Comparison of ENCODE assay signal across 14 mouse cellular contexts in genomic region chr19:53029045-53029444, GRCm38 (mm10). TPM values are rescaled to one million over a fixed set of nuclear protein-coding genes. Genes with fewer than 3 reads are reported as not detected.
DNase-seq lines count a peak whose midpoint lies in the region; ATAC-seq and TF ChIP-seq lines count a peak whose summit lies in the region.
"Had no signal": no experiment of that assay in that cellular context is flagged by ENCODE, and none has a peak within 500 bp of the region (broad histone marks: within the 10 kb centered on the region; RNA-seq: fewer than 3 reads in every experiment).

No protein-coding gene starts in this region.

- H3K27me3 ChIP-seq in intestine, postnatal 0 days (replicated peaks; ENCODE audit: control insufficient read depth, insufficient read depth, low read length): no peaks in the 10 kb centered on the region
- no peaks in the 10 kb centered on the region for H3K27me3 ChIP-seq in intestine, embryonic 15.5 days (replicated peaks)
- no peaks in the 10 kb centered on the region for H3K27me3 ChIP-seq in liver, adult 2 months (ENCODE audit: control insufficient read depth, insufficient read depth, low read length)
- no peaks in the 10 kb centered on the region for H3K27me3 ChIP-seq in liver, embryonic 12.5 days (replicated peaks)
- H3K27me3 ChIP-seq in CH12.LX (replicated peaks): no peaks in the 10 kb centered on the region
- H3K27me3 ChIP-seq in MEL (ENCODE audit: control insufficient read depth in 1 of 2, insufficient read depth in 2 of 2, low read length in 2 of 2): no peaks in the 10 kb centered on the region
- H3K27me3 ChIP-seq: forebrain, embryonic 15.5 days; hindbrain, embryonic 13.5 days; neural tube, embryonic 15.5 days had no signal

- peak overlapping the region; percentile 60 for H3K27ac ChIP-seq in intestine, postnatal 0 days (ENCODE audit: low read depth, low read length)
- no peak overlapping the region for H3K27ac ChIP-seq in intestine, embryonic 15.5 days
- no peak overlapping the region for H3K27ac ChIP-seq in liver, adult 2 months (replicated peaks; ENCODE audit: insufficient read depth, low read depth, low read length)
- no peak overlapping the region for H3K27ac ChIP-seq in liver, embryonic 12.5 days
- H3K27ac ChIP-seq in CH12.LX (ENCODE audit: insufficient read depth, low read depth): no peak overlapping the region
- H3K27ac ChIP-seq in MEL (ENCODE audit: control insufficient read depth, low read depth, low read length): no peak overlapping the region
- H3K27ac ChIP-seq: forebrain, embryonic 15.5 days; hindbrain, embryonic 13.5 days; neural tube, embryonic 15.5 days had no signal

- H3K36me3 ChIP-seq in intestine, postnatal 0 days (ENCODE audit: control insufficient read depth, insufficient read depth): peaks cover 38% of the 10 kb centered on the region
- H3K36me3 ChIP-seq in intestine, embryonic 15.5 days: peaks cover 20% of the 10 kb centered on the region
- H3K36me3 ChIP-seq in liver, adult 2 months (ENCODE audit: control insufficient read depth, insufficient read depth, low read length): peaks cover 2% of the 10 kb centered on the region; the same call in 1 of the 2 replicates
- peaks cover 76% of the 10 kb centered on the region for H3K36me3 ChIP-seq in liver, embryonic 12.5 days
- peaks cover 36 to 92% of the 10 kb centered on the region in 2 experiments for H3K36me3 ChIP-seq in CH12.LX (replicated peaks in 1 of 2; ENCODE audit: control insufficient read depth in 1 of 2, insufficient read depth in 1 of 2, low read length in 1 of 2)
- peaks cover 40 to 46% of the 10 kb centered on the region in 2 experiments for H3K36me3 ChIP-seq in MEL (ENCODE audit: control insufficient read depth in 1 of 2, insufficient read depth in 2 of 2, low read length in 2 of 2)

- H3K4me3 ChIP-seq in intestine, postnatal 0 days (ENCODE audit: low read depth, low read length): no peak overlapping the region
- H3K4me3 ChIP-seq in intestine, embryonic 15.5 days (replicated peaks): no peak overlapping the region
- H3K4me3 ChIP-seq in liver, adult 2 months (ENCODE audit: insufficient read depth, low read depth, low read length): no peak overlapping the region
- H3K4me3 ChIP-seq in liver, embryonic 12.5 days: no peak overlapping the region
- H3K4me3 ChIP-seq in CH12.LX (replicated peaks in 1 of 3; ENCODE audit: low read depth in 2 of 3, low read length in 2 of 3, poor library complexity in 1 of 3): no peak overlapping the region
- no peak overlapping the region for H3K4me3 ChIP-seq in MEL (ENCODE audit: control insufficient read depth in 1 of 2, insufficient read depth in 1 of 2, low read depth in 2 of 2, low read length in 2 of 2)
- H3K4me3 ChIP-seq: forebrain, embryonic 15.5 days; hindbrain, embryonic 13.5 days; neural tube, embryonic 15.5 days had no signal

- dilution Hi-C loops in CH12.LX (cut with MboI; ENCODE audit: extremely low pct_ligation_motif_present, extremely low pct_unique_long_range_greater_than_20kb, low sequenced_read_pairs): no loop called here

- no peak overlapping the region for H3K9ac ChIP-seq in intestine, postnatal 0 days (ENCODE audit: low read depth, low read length)
- no peak overlapping the region for H3K9ac ChIP-seq in intestine, embryonic 15.5 days
- no peak overlapping the region for H3K9ac ChIP-seq in liver, adult 2 months (ENCODE audit: low read depth, low read length)
- H3K9ac ChIP-seq in liver, embryonic 12.5 days: no peak overlapping the region
- H3K9ac ChIP-seq in CH12.LX (ENCODE audit: insufficient read depth, low read depth): no peak overlapping the region
- H3K9ac ChIP-seq in MEL (ENCODE audit: control insufficient read depth, low read depth, low read length, poor library complexity, severe bottlenecking): no peak overlapping the region
- H3K9ac ChIP-seq: forebrain, embryonic 15.5 days; hindbrain, embryonic 13.5 days; neural tube, embryonic 15.5 days had no signal

- TF ChIP-seq POLR2A in liver, adult 2 months (IDR thresholded peaks at IDR 0.05; ENCODE audit: extremely low read depth, insufficient read depth, low read length): no peak
- TF ChIP-seq POLR2A in CH12.LX (IDR thresholded peaks at IDR 0.05; ENCODE audit: low read depth, low read length): no peak
- TF ChIP-seq POLR2A in MEL (IDR thresholded peaks at IDR 0.05; ENCODE audit: control insufficient read depth in 1 of 2, insufficient read depth in 1 of 2, low read depth in 1 of 2, low read length in 2 of 2, poor library complexity in 1 of 2): no peak

- DNase-seq in liver, adult 2 months (ENCODE audit: extremely low read depth, low read depth, low spot score): peak; percentile 72
- DNase-seq in CH12.LX (ENCODE audit: extremely low read depth) (no peak), MEL (ENCODE audit: low read depth, low spot score) (peak; percentile 53)
- no peak for DNase-seq in layer of hippocampus, adult 9-10 months (ENCODE audit: low spot score)
- no peak for DNase-seq in cerebellum, adult 11 months
- DNase-seq: cerebellum, postnatal 25 days; heart, adult 18-20 months; retina, postnatal 1 day had no signal

- peaks cover 12% of the 10 kb centered on the region for H3K79me2 ChIP-seq in liver, adult 2 months (ENCODE audit: control insufficient read depth, insufficient read depth, low read length)
- H3K79me2 ChIP-seq in CH12.LX (replicated peaks; ENCODE audit: control insufficient read depth, extremely low read depth, insufficient read depth, poor library complexity, severe bottlenecking): peaks cover 4% of the 10 kb centered on the region
- peaks cover 53% of the 10 kb centered on the region for H3K79me2 ChIP-seq in MEL (ENCODE audit: control insufficient read depth, insufficient read depth, low read length, poor library complexity)

- WGBS in intestine, postnatal 0 days: 75% methylated on average over 7 of the region's 7 CpGs
- WGBS in intestine, embryonic 15.5 days: 88% methylated on average over 7 of the region's 7 CpGs
- 41% methylated on average over 7 of the region's 7 CpGs for WGBS in liver, adult 2 months
- WGBS in liver, embryonic 12.5 days (ENCODE audit: insufficient replicate concordance): 78% methylated on average over 7 of the region's 7 CpGs

- H3K9me3 ChIP-seq in intestine, postnatal 0 days (ENCODE audit: control insufficient read depth): no peaks in the 10 kb centered on the region
- H3K9me3 ChIP-seq in intestine, embryonic 15.5 days: no peaks in the 10 kb centered on the region
- H3K9me3 ChIP-seq in liver, embryonic 12.5 days (replicated peaks): no peaks in the 10 kb centered on the region
- H3K9me3 ChIP-seq in CH12.LX (replicated peaks; ENCODE audit: low read length) (no peaks in the 10 kb centered on the region), MEL (replicated peaks; ENCODE audit: insufficient read depth, low read length) (no peaks in the 10 kb centered on the region)
- H3K9me3 ChIP-seq: forebrain, embryonic 15.5 days; hindbrain, embryonic 13.5 days; neural tube, embryonic 15.5 days had no signal

- no peak for ATAC-seq in intestine, postnatal 0 days
- ATAC-seq in intestine, embryonic 15.5 days: no peak
- ATAC-seq in liver, embryonic 12.5 days: no peak
- ATAC-seq: forebrain, embryonic 15.5 days had no signal

- H3K4me2 ChIP-seq in intestine, postnatal 0 days (replicated peaks; ENCODE audit: low read depth): peak overlapping the region; percentile 35; the same call in 1 of the 2 replicates
- no peak overlapping the region for H3K4me2 ChIP-seq in intestine, embryonic 15.5 days (replicated peaks)
- H3K4me2 ChIP-seq in liver, embryonic 12.5 days: no peak overlapping the region
- no peak overlapping the region for H3K4me2 ChIP-seq in CH12.LX (ENCODE audit: insufficient read depth, low read depth, poor library complexity, severe bottlenecking)
- H3K4me2 ChIP-seq: forebrain, embryonic 15.5 days; hindbrain, embryonic 13.5 days; neural tube, embryonic 15.5 days had no signal

- in situ Hi-C loops in CH12.LX (cut with MboI; ENCODE audit: low pct_ligation_motif_present, low pct_unique_long_range_greater_than_20kb, low sequenced_read_pairs): no loop called here

- peak; percentile 60 for TF ChIP-seq CTCF in intestine, postnatal 0 days (IDR thresholded peaks at IDR 0.05; ENCODE audit: low read depth)
- TF ChIP-seq CTCF in liver, adult 2 months (IDR thresholded peaks at IDR 0.05; ENCODE audit: low read depth, low read length): peak; percentile 28; the same call in 1 of the 2 replicates
- TF ChIP-seq CTCF in CH12.LX (conservative IDR thresholded peaks at IDR 0.05 in 1 of 2, IDR thresholded peaks at IDR 0.05 in 1 of 2; ENCODE audit: low read depth in 2 of 2, low read length in 2 of 2) (peak; percentile 32 to 36), MEL (IDR thresholded peaks at IDR 0.05 in 2 of 3, conservative IDR thresholded peaks at IDR 0.05 in 1 of 3; ENCODE audit: control insufficient read depth in 1 of 3, insufficient read depth in 1 of 3, low read depth in 2 of 3, low read length in 3 of 3, poor library complexity in 1 of 3, severe bottlenecking in 1 of 3) (peak; percentile 66 to 76 (median 74))

- TF ChIP-seq EP300 in CH12.LX (IDR thresholded peaks at IDR 0.05; ENCODE audit: low read length): no peak
- TF ChIP-seq EP300 in MEL (IDR thresholded peaks at IDR 0.05; ENCODE audit: low read depth in 1 of 2, low read length in 2 of 2): no peak

- H3K4me1 ChIP-seq in intestine, postnatal 0 days (replicated peaks; ENCODE audit: control insufficient read depth, insufficient read depth, low read length): peaks cover 6% of the 10 kb centered on the region; the same call in 1 of the 2 replicates
- H3K4me1 ChIP-seq in intestine, embryonic 15.5 days (replicated peaks): peaks cover 15% of the 10 kb centered on the region; the same call in 1 of the 2 replicates
- peaks cover 12% of the 10 kb centered on the region for H3K4me1 ChIP-seq in liver, adult 2 months (ENCODE audit: control insufficient read depth, insufficient read depth, low read length)
- H3K4me1 ChIP-seq in liver, embryonic 12.5 days: peaks cover 54% of the 10 kb centered on the region
- peaks cover 0 to 23% of the 10 kb centered on the region in 2 experiments; a peak in 2 of 4 replicates for H3K4me1 ChIP-seq in CH12.LX (ENCODE audit: control insufficient read depth in 1 of 2, insufficient read depth in 2 of 2)
- peaks cover 18 to 46% of the 10 kb centered on the region in 2 experiments for H3K4me1 ChIP-seq in MEL (ENCODE audit: control insufficient read depth in 1 of 2, insufficient read depth in 2 of 2, low read length in 2 of 2)
- H3K4me1 ChIP-seq: forebrain, embryonic 15.5 days; hindbrain, embryonic 13.5 days; neural tube, embryonic 15.5 days had no signal

- TF ChIP-seq RAD21 in CH12.LX (IDR thresholded peaks at IDR 0.05; ENCODE audit: low read depth, low read length) (no peak), MEL (IDR thresholded peaks at IDR 0.05; ENCODE audit: low read depth, low read length) (no peak)

RNA-seq across cellular contexts. Expression of gene Xpnpep1, which starts 11.0 kb away (rescaled TPM):
- 333 and 357 TPM in 2 replicates for polyA plus RNA-seq in intestine, postnatal 0 days (2015; fragmentation: Nextera tagmentation; extraction: Ambion mirVana)
- polyA plus RNA-seq in intestine, embryonic 15.5 days (2015; fragmentation: Nextera tagmentation; extraction: Ambion mirVana): 182 and 206 TPM in 2 replicates
- 38.3 and 38.4 TPM in 2 replicates for total RNA-seq in liver, adult 2 months (2014; rRNA removed)
- polyA plus RNA-seq in liver, adult 2 months (2012; rRNA removed): 37.1 and 38.8 TPM in 2 replicates
- 124 and 133 TPM in 2 replicates for polyA plus RNA-seq in liver, embryonic 12.5 days (2016; fragmentation: Nextera tagmentation; extraction: Ambion mirVana)
- total RNA-seq in CH12.LX (2012; rRNA removed) (82.1 and 96.0 TPM in 2 replicates), CH12.LX (2014; rRNA removed) (78.6 and 82.8 TPM in 2 replicates), MEL (2012; rRNA removed) (459 and 531 TPM in 2 replicates)
- polyA plus RNA-seq in CH12.LX (2012; ENCODE audit: insufficient read length, low read depth) (86.2 and 99.6 TPM in 2 replicates), MEL (2012; ENCODE audit: insufficient read depth in 1 of 2, insufficient read length in 2 of 2, low read depth in 1 of 2, low replicate concordance in 2 of 2, missing spikeins in 1 of 2) (100 to 1,000 TPM; 428 to 526 TPM)

Comparison
In these comparisons a context has a peak if more than half of its experiments do, and no peak if none do; other contexts are left out.
1. DNase-seq: peak in liver, adult 2 months (single experiment) and MEL (single experiment); none in CH12.LX (single experiment), layer of hippocampus, adult 9-10 months (single experiment) and cerebellum, adult 11 months (single experiment).
2. Peak in every context shown above with its lines, with median percentiles within 50 percentile points of each other: CTCF ChIP-seq.